Mouse (Mus musculus): ENCODE measurements at regions not wholly inside any gene's neighbourhood (a gene's known extent, or its start where the extent isn't known, plus 50 kb on each side); places are given as distances from the start of the nearest gene placed in this dataset.

GRCm38 (mm10) chr2:81407372-81407771, 645.6 kb upstream of the Zfp804a start:
- DNase-seq, result no peak

DNA sequence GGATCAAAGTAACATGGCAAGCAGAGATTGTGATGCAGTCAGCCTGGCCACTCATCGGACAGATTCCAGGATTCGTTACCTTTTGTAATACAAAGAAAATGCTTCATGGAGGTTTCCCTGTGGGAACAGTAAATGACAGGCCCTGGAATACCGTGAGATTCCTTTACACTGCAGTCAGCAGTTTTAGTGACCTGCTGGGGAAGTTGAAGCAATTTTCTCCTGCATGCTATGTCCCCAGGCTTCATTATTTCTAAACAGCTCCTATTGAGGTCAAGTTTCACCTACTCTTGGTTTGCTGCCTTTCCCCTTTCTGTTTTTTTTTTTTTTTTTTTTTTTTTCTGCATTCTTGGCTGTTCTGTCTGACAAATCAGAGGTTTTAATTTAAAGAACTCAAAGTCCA, 641.3 kb upstream of the Zfp804a start:
- no peak for DNase-seq

- no peak for DNase-seq
Measured at GRCm38 (mm10) chr2:81431411-81431810, 621.6 kb upstream of the Zfp804a start.

DNA sequence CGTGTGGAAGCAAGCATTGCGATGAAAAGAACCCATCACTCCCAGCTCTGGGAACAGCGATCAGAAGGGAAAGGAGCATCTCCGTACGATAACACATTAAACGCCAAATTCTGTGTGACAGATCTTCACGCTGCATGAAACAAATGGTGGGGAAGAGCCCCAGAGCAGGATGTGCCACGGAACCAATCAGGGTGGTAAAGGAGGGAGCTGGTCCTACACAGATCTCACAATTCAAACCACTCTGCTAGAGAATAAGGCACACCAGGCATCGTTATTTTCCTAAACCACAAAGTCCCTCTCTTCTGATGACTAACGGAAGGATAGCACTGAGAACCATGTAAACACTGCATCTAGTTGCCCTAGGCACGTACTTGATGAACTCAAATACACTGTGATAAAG, 613.9 kb upstream of the Zfp804a start:
- no peak for DNase-seq

DNA sequence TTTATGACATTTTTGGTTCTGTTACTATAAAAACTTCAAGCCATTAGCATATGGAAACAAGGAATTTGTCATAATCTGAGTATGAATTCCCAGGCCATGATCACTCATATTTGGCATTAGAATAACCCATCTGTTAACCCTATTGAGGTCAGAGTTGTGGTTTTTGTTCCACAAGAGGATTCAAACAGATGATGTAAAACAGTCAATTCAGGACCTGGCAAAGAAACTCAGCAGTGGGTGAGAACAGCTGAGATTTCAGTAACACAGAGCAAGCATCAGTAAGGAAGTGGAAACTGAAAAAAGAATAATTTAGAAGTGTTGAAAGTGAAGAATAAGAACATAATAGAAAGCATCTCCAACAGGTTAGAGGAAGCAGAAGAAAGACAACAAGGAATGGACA, 612.1 kb upstream of the Zfp804a start:
- DNase-seq, result no peak

- no peak for DNase-seq
Measured at GRCm38 (mm10) chr2:81450514-81450913, 602.5 kb upstream of the Zfp804a start.

- DNase-seq, result no peak
Measured at GRCm38 (mm10) chr2:81488821-81489220, 564.2 kb upstream of the Zfp804a start.

GRCm38 (mm10) chr2:81506985-81507384, 546.0 kb upstream of the Zfp804a start:
- no peak for DNase-seq

GRCm38 (mm10) chr2:81513030-81513579, 539.9 kb upstream of the Zfp804a start:
- no peak for DNase-seq

DNA sequence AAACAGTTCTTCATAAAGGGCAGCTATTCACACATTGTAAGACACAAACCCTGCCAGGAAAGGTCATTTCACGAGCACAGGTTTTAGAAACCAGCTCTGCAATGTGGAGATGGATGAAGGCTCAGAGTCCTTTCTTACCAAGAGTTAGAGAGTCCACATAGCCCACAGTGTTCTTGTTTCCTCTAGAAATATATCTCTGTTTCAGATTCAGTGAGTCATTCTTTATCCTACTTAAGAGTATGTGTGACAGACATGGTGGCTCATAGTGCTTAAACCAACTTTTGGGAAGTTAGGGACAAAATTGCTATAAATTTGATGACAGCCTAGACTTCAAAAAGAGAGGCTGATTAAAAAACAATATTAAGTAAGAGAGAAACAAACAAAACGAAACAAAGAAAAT, 514.9 kb upstream of the Zfp804a start:
- DNase-seq, result no peak

DNA sequence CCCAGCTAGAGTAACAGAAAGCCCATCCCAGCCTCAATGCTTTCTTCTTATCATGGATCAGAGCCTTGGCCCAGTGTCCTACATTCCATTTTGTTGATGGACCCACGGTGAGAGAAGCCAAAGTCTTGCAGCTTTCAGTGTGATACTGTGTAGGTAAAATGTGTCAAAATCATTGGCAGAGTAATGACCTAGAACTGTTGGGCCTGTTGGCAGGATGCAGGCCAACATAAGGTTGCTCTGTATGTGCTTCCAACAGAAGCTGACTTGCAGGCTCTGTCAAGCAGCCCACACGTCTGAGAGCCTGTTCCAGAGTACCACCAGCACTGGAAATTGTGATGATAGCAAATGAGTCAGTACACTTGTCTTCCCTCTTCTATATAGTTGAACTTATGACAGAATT, 503.9 kb upstream of the Zfp804a start:
- peak; percentile 0 for DNase-seq

GRCm38 (mm10) chr2:81582111-81582510, 470.9 kb upstream of the Zfp804a start:
- DNase-seq, result no peak
